In genomic region chr12:11336845-11337244, GRCm38 (mm10) we compare ENCODE assay signal across 8 mouse cellular contexts.
DNase-seq lines count a peak whose midpoint lies in the region; ATAC-seq lines count a peak whose summit lies in the region.

No protein-coding gene starts in this region.

- no peak overlapping the region for H3K27ac ChIP-seq in midbrain, embryonic 11.5 days (ENCODE audit: low read depth, low read length)
- H3K27ac ChIP-seq in midbrain, embryonic 13.5 days, result no peak overlapping the region
- H3K27ac ChIP-seq in embryonic facial prominence, embryonic 10.5 days (replicated peaks), result no peak overlapping the region

- H3K4me1 ChIP-seq in midbrain, embryonic 11.5 days (ENCODE audit: control insufficient read depth, insufficient read depth, low read length), result no peaks in the 10 kb centered on the region
- no peaks in the 10 kb centered on the region for H3K4me1 ChIP-seq in midbrain, embryonic 13.5 days (replicated peaks)
- no peaks in the 10 kb centered on the region for H3K4me1 ChIP-seq in embryonic facial prominence, embryonic 10.5 days

- ATAC-seq in midbrain, embryonic 11.5 days (ENCODE audit: low FRiP score), result 0 out of 2 replicates have a peak, but pooled peaks have one; percentile 33
- ATAC-seq in midbrain, embryonic 13.5 days, result no peak

- DNase-seq in cerebellum, adult 9-10 months, result peak; percentile 59
- no peak for DNase-seq in cerebellum, adult 11-12 months
- peak; percentile 90 for DNase-seq in midbrain, embryonic 11.5 days (ENCODE audit: low spot score, missing footprints)
- peak; percentile 63 for DNase-seq in R1 (ENCODE audit: low read depth, low spot score)
- DNase-seq in embryonic facial prominence, embryonic 10.5 days (ENCODE audit: low spot score), result peak; percentile 42
- peak; percentile 19 to 70 for DNase-seq in layer of hippocampus, adult 18-20 months (ENCODE audit: low spot score in 2 of 2)
- peak; percentile 20 for DNase-seq in retina, postnatal 7 days (ENCODE audit: low read depth, low spot score)

- no peaks in the 10 kb centered on the region for H3K27me3 ChIP-seq in midbrain, embryonic 11.5 days (ENCODE audit: control insufficient read depth, insufficient read depth, low read length)
- no peaks in the 10 kb centered on the region for H3K27me3 ChIP-seq in midbrain, embryonic 13.5 days
- H3K27me3 ChIP-seq in embryonic facial prominence, embryonic 10.5 days (replicated peaks; ENCODE audit: low read depth, poor library complexity, severe bottlenecking), result no peaks in the 10 kb centered on the region

- no peak overlapping the region for H3K4me3 ChIP-seq in midbrain, embryonic 11.5 days (ENCODE audit: low read depth, low read length)
- H3K4me3 ChIP-seq in midbrain, embryonic 13.5 days (replicated peaks), result no peak overlapping the region
- no peak overlapping the region for H3K4me3 ChIP-seq in embryonic facial prominence, embryonic 10.5 days

- no peak overlapping the region for H3K4me2 ChIP-seq in midbrain, embryonic 11.5 days
- H3K4me2 ChIP-seq in midbrain, embryonic 13.5 days (replicated peaks), result no peak overlapping the region

- H3K9me3 ChIP-seq in midbrain, embryonic 11.5 days (ENCODE audit: control insufficient read depth, low read length), result no peaks in the 10 kb centered on the region
- no peaks in the 10 kb centered on the region for H3K9me3 ChIP-seq in midbrain, embryonic 13.5 days
- no peaks in the 10 kb centered on the region for H3K9me3 ChIP-seq in embryonic facial prominence, embryonic 10.5 days

- WGBS in midbrain, embryonic 11.5 days, result 39% methylated on average over 4 of the region's 4 CpGs
- WGBS in midbrain, embryonic 13.5 days, result 38% methylated on average over 4 of the region's 4 CpGs
- WGBS in embryonic facial prominence, embryonic 10.5 days, result 41% methylated on average over 4 of the region's 4 CpGs

- H3K9ac ChIP-seq in midbrain, embryonic 11.5 days (ENCODE audit: low read length), result no peak overlapping the region
- no peak overlapping the region for H3K9ac ChIP-seq in midbrain, embryonic 13.5 days (replicated peaks)

- H3K36me3 ChIP-seq in midbrain, embryonic 11.5 days (ENCODE audit: control insufficient read depth, insufficient read depth, low read length), result no peaks in the 10 kb centered on the region
- no peaks in the 10 kb centered on the region for H3K36me3 ChIP-seq in midbrain, embryonic 13.5 days
- no peaks in the 10 kb centered on the region for H3K36me3 ChIP-seq in embryonic facial prominence, embryonic 10.5 days (replicated peaks)
